Mouse (Mus musculus) telencephalon, adult 2 months (tissue): ENCODE results near the gene Phldb3.
A peak's percentile ranks its signal among the peaks of the same experiment; 100 is the strongest.
"Not testable (repeated sequence)": the region's sequence is repeated elsewhere in the genome, so short reads cannot be mapped to it uniquely, and the experiment has no call there.

ENCODE experiments used
- DNase-seq: peaks from one replicate; pipeline ENCODE4 v3.0.0-alpha.2; 2011; ENCODE audit warnings: low read depth, low spot score

The Phldb3 gene

GRCm38 (mm10) chr7:24594309-24594803 is 16.2 kb upstream of the Phldb3 start:
- no peak for DNase-seq

DNA sequence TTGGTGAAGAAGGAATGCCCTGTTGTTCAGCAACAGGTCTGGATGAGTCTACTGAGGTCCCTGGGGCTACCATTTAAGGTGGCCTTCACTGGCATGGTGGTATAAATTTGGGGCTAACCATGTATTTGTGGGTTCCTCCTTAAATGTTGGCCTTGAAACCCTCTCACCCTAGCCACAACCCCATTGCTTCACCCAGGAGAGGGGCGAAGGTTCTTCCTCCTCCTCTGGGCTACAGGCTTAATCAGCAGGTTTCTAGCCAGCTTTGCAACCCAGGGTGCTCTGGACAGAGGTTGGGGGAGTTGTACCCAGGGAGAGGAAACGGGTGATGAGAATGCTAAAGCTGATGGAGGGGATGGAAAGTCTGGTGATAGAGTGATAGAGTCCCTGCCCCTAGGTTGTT is 15.1 kb upstream of the Phldb3 start:
- no peak for DNase-seq

DNA sequence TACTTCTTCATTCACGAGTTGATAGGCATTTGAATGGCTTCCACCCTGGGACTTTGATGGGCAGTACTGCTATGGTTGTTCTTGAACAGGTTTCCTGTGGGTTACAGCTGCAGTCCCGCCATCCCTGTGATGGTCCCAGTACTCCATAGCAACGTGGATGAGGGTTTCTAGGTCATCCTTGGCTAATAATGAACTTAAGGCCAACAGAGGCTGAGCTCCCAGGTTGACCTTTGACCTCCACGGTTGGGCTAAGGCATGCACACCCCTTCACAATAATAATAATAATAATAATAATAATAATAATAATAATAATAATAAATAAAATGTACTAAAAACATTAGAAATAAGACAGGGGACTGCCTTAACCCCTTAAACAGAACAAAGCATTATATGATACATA is 12.4 kb upstream of the Phldb3 start:
- DNase-seq: no peak

DNA sequence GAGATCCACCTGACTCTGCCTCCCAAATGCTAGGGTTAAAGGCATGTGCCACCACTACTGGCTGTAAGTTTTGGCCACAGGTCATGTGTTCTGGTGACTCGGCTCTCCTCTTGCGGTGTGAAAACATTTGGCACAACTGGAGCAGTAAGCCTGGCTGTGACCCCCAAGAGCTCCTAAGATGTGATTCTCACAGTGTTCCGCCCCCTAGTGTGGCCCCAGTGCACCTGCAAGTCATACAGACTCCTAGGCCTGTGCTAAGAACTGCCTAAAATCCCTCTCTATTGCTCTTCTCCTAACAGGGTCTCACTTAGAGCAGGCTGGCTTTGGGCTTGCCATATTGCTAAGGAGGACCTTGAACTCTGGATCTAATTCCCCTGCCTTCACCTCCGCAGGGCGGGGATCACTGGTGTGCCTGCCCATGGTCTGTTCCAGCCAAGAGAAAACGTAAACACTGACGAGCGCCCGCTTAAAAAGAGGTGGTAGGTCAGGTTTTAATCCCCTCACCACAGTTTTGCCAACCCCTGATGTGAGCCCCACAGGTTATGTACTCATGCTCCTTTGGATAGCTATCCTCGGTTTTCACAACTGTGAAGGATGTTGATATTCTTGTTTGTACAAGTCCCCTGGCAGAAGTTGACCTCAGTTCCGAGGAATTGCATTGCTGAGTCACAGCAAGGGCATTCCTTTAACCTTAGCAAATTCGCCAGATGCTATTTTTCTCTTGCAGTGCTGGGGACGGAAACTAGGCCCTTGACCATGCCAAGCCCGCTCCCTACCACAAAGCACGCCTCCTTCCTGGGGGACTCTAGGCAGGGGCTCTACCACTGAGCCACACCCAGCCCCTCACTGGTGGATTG is 11.1 kb upstream of the Phldb3 start:
- no peak for DNase-seq

GRCm38 (mm10) chr7:24600941-24601597 is 9.5 kb upstream of the Phldb3 start:
- peak; percentile 90 for DNase-seq

DNA sequence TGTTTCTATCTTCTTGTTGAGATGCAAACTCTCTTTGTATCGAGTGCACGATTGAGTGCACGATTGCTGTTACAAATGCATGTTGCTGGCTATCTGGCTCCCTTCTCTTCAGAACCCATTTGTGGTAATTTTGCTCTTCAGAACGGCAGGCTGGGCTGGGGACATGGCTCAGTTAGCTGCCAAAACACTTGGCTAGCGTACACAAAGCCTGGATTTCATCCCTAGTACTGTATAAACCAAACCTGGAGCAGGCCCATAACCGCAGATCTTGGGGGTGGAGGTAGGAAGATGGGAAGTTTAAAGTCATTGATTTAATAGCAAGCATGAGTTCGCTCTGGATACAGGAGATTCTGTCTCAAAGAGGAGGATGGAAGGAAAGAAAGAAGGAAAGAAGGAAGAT is 5.0 kb upstream of the Phldb3 start:
- DNase-seq: no peak

GRCm38 (mm10) chr7:24606046-24606445 is 4.5 kb upstream of the Phldb3 start:
- DNase-seq: no peak

DNA sequence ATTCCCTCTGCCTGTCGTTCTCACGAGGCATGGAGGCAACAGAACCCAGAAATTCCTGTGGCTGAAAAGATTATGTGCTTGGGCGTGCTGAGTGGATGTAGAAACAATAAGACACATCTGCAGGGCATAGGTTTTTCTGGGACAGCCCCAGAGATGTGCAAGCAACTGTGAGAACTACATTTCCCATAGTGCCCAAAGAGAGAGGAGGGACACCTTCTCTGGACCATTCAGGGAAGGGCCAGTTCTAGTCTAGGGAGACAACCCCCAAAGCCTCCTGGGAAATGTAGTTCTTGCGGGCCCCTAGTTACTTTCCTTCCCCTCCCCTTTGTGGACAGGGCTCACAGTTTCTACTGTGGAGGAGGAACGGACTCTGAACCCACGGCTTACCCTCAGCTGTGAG is 2.5 kb upstream of the Phldb3 start:
- no peak for DNase-seq

DNA sequence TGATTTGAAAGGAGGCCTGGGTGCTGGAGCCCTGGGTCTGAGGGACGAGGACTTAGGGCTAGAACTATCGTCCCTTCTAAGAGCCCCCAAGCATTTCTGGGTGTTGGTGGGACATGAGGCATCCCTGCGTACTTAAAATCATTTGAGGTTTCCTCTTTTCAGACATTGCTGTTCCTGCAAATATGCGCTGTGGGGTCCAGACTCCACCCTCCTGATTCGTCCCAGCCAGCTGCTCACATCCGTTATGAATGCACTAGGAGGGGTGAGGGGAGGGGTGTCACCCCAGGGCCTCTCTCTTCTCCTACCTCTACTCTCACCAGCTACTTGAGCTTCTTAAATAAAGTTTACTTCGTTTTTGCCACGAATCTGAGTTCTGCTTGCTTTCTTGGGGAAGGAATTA is 2.0 kb upstream of the Phldb3 start:
- DNase-seq: no peak

GRCm38 (mm10) chr7:24610879-24611494 is 424 bp downstream of the Phldb3 start:
- DNase-seq: no peak

GRCm38 (mm10) chr7:24611709-24612108 is 1.1 kb downstream of the Phldb3 start:
- no peak for DNase-seq

DNA sequence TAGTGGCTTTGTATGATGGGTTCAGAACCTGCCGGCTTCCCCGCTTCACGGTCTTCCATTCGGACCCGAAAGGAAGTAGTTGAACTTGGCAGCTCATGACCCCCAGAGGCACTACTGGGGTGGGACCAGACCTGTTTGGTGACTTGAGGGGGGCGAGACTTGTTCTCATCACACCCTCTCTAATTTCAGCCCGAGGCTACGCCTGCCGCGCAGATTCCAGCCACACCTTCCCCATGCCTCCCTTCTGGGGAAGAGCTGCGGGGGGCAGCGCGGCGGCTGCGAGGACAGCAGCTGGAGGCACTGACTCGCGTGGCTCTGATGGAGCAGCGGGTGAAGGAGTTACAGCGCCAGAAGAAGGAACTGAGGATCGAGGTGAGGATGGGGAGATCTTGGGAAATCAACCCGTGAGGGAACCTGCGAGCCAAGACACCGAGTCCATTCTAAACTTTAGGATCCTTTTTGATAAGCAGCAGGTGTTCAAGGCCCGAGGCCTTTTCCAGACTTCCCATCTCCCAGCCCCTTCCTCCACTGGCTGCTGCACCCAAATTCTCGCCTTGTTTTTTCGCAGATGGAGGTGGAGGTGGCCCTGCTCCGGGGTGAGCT is 1.8 kb downstream of the Phldb3 start:
- no peak for DNase-seq

- DNase-seq: no peak
These were observed 4.3 kb downstream of the Phldb3 start for GRCm38 (mm10) chr7:24614816-24615215.

- DNase-seq: no peak
These were observed 7.2 kb downstream of the Phldb3 start for GRCm38 (mm10) chr7:24617763-24618162.

DNA sequence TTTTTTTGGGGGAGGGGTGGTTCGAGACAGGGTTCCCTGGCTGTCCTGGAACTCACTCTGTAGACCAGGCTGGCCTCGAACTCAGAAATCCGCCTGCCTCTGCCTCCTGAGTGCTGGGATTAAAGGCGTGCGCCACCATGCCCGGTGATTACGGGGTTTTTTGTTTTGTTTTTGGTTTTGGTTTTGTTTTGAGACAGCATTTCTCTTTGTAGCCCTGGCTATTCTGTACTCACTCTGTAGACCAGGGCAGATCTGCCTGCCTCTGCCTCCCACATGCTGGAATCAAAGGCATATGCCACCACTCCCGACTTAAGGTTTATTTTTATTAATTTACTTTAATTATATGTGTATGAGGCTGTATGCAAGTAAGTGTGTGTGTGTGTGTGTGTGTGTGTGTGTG is 7.8 kb downstream of the Phldb3 start:
- DNase-seq: not testable (repeated sequence)

DNA sequence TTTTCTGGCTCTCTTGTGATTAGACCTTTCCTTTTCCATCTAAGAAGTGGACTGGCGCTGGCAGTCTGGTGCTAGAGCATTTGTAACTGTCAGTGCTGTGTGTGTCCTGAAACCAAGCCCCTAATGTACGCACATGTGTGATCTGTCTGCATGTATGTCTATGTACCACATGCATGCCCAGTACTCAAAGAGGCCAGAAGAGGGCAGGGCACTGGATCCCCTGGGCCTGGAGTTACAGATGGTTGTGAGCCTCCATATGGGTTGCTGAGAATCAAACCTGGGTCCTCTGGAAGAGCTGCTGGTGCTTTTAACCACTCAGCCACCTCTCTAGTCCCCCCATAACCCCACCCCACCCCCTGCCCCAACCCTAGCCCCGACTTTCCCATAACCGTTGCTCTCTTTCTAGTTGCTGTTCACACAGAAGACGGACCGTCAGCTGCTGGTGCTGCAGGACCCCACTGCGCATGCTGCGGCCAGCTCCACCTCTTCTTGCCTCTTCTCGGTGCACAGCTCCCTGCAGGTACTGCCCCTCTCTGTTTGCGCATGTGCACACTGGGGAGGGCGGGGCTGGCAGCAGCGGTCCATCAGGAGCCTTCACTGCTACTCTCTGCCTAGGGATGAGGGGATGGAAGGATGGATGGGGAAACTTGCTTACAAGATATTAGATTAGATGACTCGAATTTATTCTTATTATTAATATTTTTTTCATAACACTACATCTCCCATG is 9.3 kb downstream of the Phldb3 start:
- DNase-seq: no peak

DNA sequence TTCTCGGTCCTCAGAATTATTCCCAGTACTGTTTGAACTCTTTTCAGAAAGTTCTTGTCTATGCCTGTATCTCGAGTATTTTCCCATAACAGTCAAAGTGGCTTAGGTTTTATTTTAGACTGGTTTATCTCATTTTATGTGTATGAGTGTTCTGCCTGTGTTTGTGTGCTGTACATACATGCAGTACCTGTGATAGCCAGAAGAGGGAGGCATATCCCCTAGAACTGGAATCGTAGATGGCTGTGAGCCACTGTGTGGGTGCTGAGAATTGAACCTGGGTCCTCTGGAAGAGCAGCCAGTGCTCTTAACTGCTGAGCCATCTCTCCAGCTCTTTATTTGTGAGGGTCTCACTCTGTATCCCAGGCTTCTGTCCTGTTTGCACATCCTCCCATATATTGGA is 10.6 kb downstream of the Phldb3 start:
- DNase-seq: no peak

GRCm38 (mm10) chr7:24622967-24623366 is 12.4 kb downstream of the Phldb3 start:
- DNase-seq: no peak

DNA sequence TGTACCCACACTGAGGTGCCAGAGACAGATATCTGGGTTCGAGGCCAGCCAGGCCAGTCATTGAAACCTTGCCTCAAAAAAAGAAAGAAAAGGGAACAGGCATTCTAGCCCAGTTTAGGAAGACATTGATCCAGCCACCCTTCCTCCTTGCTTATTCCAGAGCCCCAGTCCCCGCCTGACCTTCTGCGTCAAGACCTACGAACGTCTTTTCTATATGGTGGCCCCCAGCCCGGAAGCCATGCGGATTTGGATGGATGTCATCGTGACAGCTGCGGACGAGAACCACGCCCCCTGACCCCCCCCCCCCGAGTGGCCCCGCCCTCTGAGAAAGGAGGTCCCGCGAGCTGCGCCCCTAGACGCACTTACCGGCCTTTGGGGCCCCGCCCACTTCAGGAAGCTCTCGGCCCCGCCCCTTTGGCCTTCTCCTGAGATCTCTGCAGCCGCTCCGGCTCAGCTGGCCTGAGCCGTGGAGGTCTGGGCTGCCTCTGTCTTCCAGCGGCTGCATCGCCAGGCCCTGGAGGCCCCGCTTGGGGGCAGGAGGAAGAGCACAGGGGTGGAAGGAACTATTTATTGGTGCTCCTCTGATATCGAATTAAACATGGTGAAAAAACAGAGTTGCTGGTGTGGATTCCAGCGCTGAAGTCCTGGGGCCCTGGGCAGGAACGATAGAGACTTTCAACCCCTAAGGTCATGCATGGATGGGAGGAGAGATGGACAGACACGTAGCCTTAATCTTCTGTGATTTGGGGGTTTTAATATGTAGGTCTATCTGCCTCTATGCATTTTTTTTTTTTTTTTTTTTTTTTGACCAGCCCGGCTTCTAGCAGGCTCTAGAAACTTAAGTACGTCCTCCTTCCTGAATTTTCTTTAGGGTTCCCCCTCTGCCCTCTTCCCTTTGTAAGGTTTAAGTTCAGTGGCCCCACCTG is 18.4 kb downstream of the Phldb3 start:
- no peak for DNase-seq

- DNase-seq: no peak
These were observed 19.1 kb downstream of the Phldb3 start for GRCm38 (mm10) chr7:24629672-24630071.
